13 mouse cellular contexts compared by ENCODE assay signal in genomic region chr1:84890005-84890393, GRCm38 (mm10). TPM values are rescaled to one million over a fixed set of nuclear protein-coding genes. Genes with fewer than 3 reads are reported as not detected.
A peak's percentile ranks its signal among the peaks of the same experiment; 100 is the strongest.
DNase-seq lines count a peak whose midpoint lies in the region; ATAC-seq and TF ChIP-seq lines count a peak whose summit lies in the region.
"Had no signal": no experiment of that assay in that cellular context is flagged by ENCODE, and none has a peak within 500 bp of the region (broad histone marks: within the 10 kb centered on the region; RNA-seq: fewer than 3 reads in every experiment).

No protein-coding gene starts in this region.

- H3K4me3 ChIP-seq in forebrain, embryonic 10.5 days: peak overlapping the region; percentile 19; the same call in 1 of the 2 replicates
- no peak overlapping the region for H3K4me3 ChIP-seq in hindbrain, embryonic 14.5 days (replicated peaks; ENCODE audit: low read length)
- no peak overlapping the region for H3K4me3 ChIP-seq in midbrain, postnatal 0 days (ENCODE audit: low read depth, low read length)
- H3K4me3 ChIP-seq: embryonic facial prominence, embryonic 13.5 days; limb, embryonic 10.5 days; liver, embryonic 15.5 days had no signal

- H3K27me3 ChIP-seq in forebrain, embryonic 10.5 days (ENCODE audit: poor library complexity, severe bottlenecking): no peaks in the 10 kb centered on the region
- no peaks in the 10 kb centered on the region for H3K27me3 ChIP-seq in hindbrain, embryonic 14.5 days (ENCODE audit: control insufficient read depth, insufficient read depth, low read length)
- no peaks in the 10 kb centered on the region for H3K27me3 ChIP-seq in midbrain, postnatal 0 days (ENCODE audit: insufficient read depth, low read length)
- H3K27me3 ChIP-seq: CH12.LX; embryonic facial prominence, embryonic 13.5 days; liver, embryonic 15.5 days had no signal

- peak overlapping the region; percentile 1; the same call in 1 of the 2 replicates for H3K9ac ChIP-seq in hindbrain, embryonic 14.5 days
- no peak overlapping the region for H3K9ac ChIP-seq in midbrain, postnatal 0 days (replicated peaks; ENCODE audit: low read length, poor library complexity, severe bottlenecking)
- H3K9ac ChIP-seq: embryonic facial prominence, embryonic 13.5 days; liver, embryonic 15.5 days had no signal

- H3K36me3 ChIP-seq in forebrain, embryonic 10.5 days (replicated peaks): no peaks in the 10 kb centered on the region
- H3K36me3 ChIP-seq in hindbrain, embryonic 14.5 days (replicated peaks; ENCODE audit: control insufficient read depth, insufficient read depth): no peaks in the 10 kb centered on the region
- no peaks in the 10 kb centered on the region; the same call in 1 of the 2 replicates for H3K36me3 ChIP-seq in midbrain, postnatal 0 days (ENCODE audit: insufficient read depth, low read length)
- H3K36me3 ChIP-seq: embryonic facial prominence, embryonic 13.5 days; limb, embryonic 10.5 days; liver, embryonic 15.5 days had no signal

- H3K9me3 ChIP-seq in forebrain, embryonic 10.5 days: peaks cover 9% of the 10 kb centered on the region; the same call in 1 of the 2 replicates
- no peaks in the 10 kb centered on the region for H3K9me3 ChIP-seq in hindbrain, embryonic 14.5 days (ENCODE audit: control insufficient read depth, low read length)
- H3K9me3 ChIP-seq in midbrain, postnatal 0 days (ENCODE audit: low read length): no peaks in the 10 kb centered on the region
- H3K9me3 ChIP-seq: embryonic facial prominence, embryonic 13.5 days; limb, embryonic 10.5 days; liver, embryonic 15.5 days had no signal

- DNase-seq in R1 (ENCODE audit: low read depth, low spot score) (peak; percentile 91), adipocyte (ENCODE audit: low spot score) (no peak)
- DNase-seq in forebrain, embryonic 10.5 days (ENCODE audit: extremely low spot score, low spot score): peak; percentile 65
- peak; percentile 32 for DNase-seq in hindbrain, embryonic 14.5 days (ENCODE audit: low spot score)
- peak; percentile 26 for DNase-seq in midbrain, postnatal 0 days (ENCODE audit: low spot score)
- no peak for DNase-seq in spleen, postnatal 36 days (ENCODE audit: low spot score in 2 of 2)
- DNase-seq in right cerebral cortex, postnatal 36 days (ENCODE audit: low spot score in 2 of 2): no peak
- DNase-seq in B cell, adult 2 months: no peak
- DNase-seq: heart, postnatal 4 days had no signal

- TF ChIP-seq CTCF in midbrain, postnatal 0 days (IDR thresholded peaks at IDR 0.05): no peak

- WGBS in forebrain, embryonic 10.5 days: 8% methylated on average over 7 of the region's 7 CpGs
- 5% methylated on average over 7 of the region's 7 CpGs for WGBS in hindbrain, embryonic 14.5 days
- 4% methylated on average over 7 of the region's 7 CpGs for WGBS in midbrain, postnatal 0 days

- peak; percentile 84 for ATAC-seq in hindbrain, embryonic 14.5 days (ENCODE audit: low FRiP score)
- peak; percentile 73 for ATAC-seq in midbrain, postnatal 0 days (ENCODE audit: low FRiP score)

- peak overlapping the region; percentile 84 for H3K27ac ChIP-seq in forebrain, embryonic 10.5 days
- H3K27ac ChIP-seq in hindbrain, embryonic 14.5 days: peak overlapping the region; percentile 71
- H3K27ac ChIP-seq in midbrain, postnatal 0 days (ENCODE audit: low read depth, low read length): no peak overlapping the region
- H3K27ac ChIP-seq: embryonic facial prominence, embryonic 13.5 days; limb, embryonic 10.5 days; liver, embryonic 15.5 days had no signal

- H3K4me2 ChIP-seq in hindbrain, embryonic 14.5 days (replicated peaks): peak overlapping the region; percentile 2
- peak overlapping the region; percentile 10; the same call in 1 of the 2 replicates for H3K4me2 ChIP-seq in midbrain, postnatal 0 days (ENCODE audit: low read depth, low read length, poor library complexity, severe bottlenecking)
- H3K4me2 ChIP-seq: embryonic facial prominence, embryonic 13.5 days; liver, embryonic 15.5 days had no signal

- H3K4me1 ChIP-seq in forebrain, embryonic 10.5 days: peaks cover 21% of the 10 kb centered on the region
- H3K4me1 ChIP-seq in hindbrain, embryonic 14.5 days (replicated peaks; ENCODE audit: control insufficient read depth, insufficient read depth, low read length): peaks cover 5% of the 10 kb centered on the region; the same call in 1 of the 2 replicates
- H3K4me1 ChIP-seq in midbrain, postnatal 0 days (ENCODE audit: insufficient read depth, low read length): no peaks in the 10 kb centered on the region
- H3K4me1 ChIP-seq: embryonic facial prominence, embryonic 13.5 days; limb, embryonic 10.5 days; liver, embryonic 15.5 days had no signal

RNA-seq across cellular contexts. Expression of gene Slc16a14, which starts 44.9 kb away (rescaled TPM):
- polyA plus RNA-seq in forebrain, embryonic 10.5 days (2016; fragmentation: Nextera tagmentation; extraction: Ambion mirVana): 0.68 and 1.5 TPM in 2 replicates
- polyA plus RNA-seq in hindbrain, embryonic 14.5 days (2014; fragmentation: Nextera tagmentation; extraction: Ambion mirVana): 12.0 and 12.4 TPM in 2 replicates
- total RNA-seq in midbrain, postnatal 0 days (2014; rRNA removed): 19.7 and 21.9 TPM in 2 replicates
- 16.3 and 17.5 TPM in 2 replicates for polyA plus RNA-seq in midbrain, postnatal 0 days (2015; fragmentation: Nextera tagmentation; extraction: Ambion mirVana)
- polyA plus RNA-seq: liver, embryonic 15.5 days had no signal

RNA-seq across cellular contexts. Expression of gene Trip12, which starts 49.7 kb away (rescaled TPM):
- 79.2 and 87.5 TPM in 2 replicates for polyA plus RNA-seq in forebrain, embryonic 10.5 days (2016; fragmentation: Nextera tagmentation; extraction: Ambion mirVana)
- polyA plus RNA-seq in hindbrain, embryonic 14.5 days (2014; fragmentation: Nextera tagmentation; extraction: Ambion mirVana): 55.8 and 56.5 TPM in 2 replicates
- total RNA-seq in midbrain, postnatal 0 days (2014; rRNA removed): 120 and 154 TPM in 2 replicates
- 23.8 and 37.1 TPM in 2 replicates for polyA plus RNA-seq in midbrain, postnatal 0 days (2015; fragmentation: Nextera tagmentation; extraction: Ambion mirVana)

RNA-seq across cellular contexts. Expression of gene Fbxo36, which starts 50.4 kb away (rescaled TPM):
- polyA plus RNA-seq in forebrain, embryonic 10.5 days (2016; fragmentation: Nextera tagmentation; extraction: Ambion mirVana): 10.2 and 11.5 TPM in 2 replicates
- 5.7 and 9.5 TPM in 2 replicates for polyA plus RNA-seq in hindbrain, embryonic 14.5 days (2014; fragmentation: Nextera tagmentation; extraction: Ambion mirVana)
- 1.3 and 2.6 TPM in 2 replicates for total RNA-seq in midbrain, postnatal 0 days (2014; rRNA removed)
- 6.7 and 7.4 TPM in 2 replicates for polyA plus RNA-seq in midbrain, postnatal 0 days (2015; fragmentation: Nextera tagmentation; extraction: Ambion mirVana)

Comparison
In these comparisons a context has a peak if more than half of its experiments do, and no peak if none do; other contexts are left out.
1. DNase-seq: peak in R1 (single experiment), forebrain, embryonic 10.5 days (single experiment), hindbrain, embryonic 14.5 days (single experiment) and midbrain, postnatal 0 days (single experiment); none in spleen, postnatal 36 days (0 of 2), right cerebral cortex, postnatal 36 days (0 of 2), adipocyte (single experiment) and B cell, adult 2 months (0 of 2).